Mouse (Mus musculus) adrenal gland, adult 2 months (tissue): ENCODE measurements at regions not wholly inside any gene's neighbourhood (a gene's known extent, or its start where the extent isn't known, plus 50 kb on each side); places are given as distances from the start of the nearest gene placed in this dataset.

ENCODE experiments used
- DNase-seq: peaks from one replicate; pipeline ENCODE4 v3.0.0; 2021

DNA sequence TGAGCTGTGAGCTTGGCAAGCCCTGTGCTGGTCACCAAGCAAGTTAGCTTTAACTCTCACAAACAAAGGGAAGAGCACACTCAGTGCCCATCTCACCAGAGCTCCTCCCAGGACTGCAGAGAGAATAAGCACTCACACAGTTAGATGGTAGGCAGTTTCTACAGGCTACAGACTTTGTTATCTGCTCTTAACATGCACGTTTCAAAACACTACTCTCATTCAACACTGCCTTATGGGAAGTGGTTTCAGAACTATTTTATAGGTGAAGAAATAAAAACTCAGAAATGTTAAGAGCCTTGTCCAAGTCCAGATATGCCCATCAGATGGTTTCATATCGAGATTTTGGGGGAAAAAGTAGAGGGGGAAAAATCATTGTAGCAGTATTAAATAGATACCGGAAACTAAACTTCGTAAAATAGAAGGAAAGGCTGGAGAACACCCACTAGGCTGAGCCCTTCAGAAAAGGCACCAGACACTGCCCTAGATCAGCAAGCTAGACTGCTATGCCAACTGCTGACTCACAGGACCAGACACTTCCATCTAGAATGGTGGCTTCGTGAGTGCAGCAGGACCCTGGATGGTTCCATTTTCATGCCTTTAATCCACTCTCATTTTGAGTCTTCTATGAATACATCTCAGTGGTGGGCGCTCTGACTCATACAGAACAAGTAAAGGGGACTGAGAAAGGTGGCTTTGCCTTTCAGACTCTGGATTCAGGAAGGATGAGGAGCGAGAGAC, 51.3 kb upstream of the Serbp1 start:
- DNase-seq: no peak

GRCm38 (mm10) chr6:67184662-67185061, 53.3 kb upstream of the Serbp1 start:
- no peak for DNase-seq

GRCm38 (mm10) chr6:67183481-67184215, 54.3 kb upstream of the Serbp1 start:
- no peak for DNase-seq

GRCm38 (mm10) chr6:67182453-67182852, 55.5 kb upstream of the Serbp1 start:
- DNase-seq: no peak

DNA sequence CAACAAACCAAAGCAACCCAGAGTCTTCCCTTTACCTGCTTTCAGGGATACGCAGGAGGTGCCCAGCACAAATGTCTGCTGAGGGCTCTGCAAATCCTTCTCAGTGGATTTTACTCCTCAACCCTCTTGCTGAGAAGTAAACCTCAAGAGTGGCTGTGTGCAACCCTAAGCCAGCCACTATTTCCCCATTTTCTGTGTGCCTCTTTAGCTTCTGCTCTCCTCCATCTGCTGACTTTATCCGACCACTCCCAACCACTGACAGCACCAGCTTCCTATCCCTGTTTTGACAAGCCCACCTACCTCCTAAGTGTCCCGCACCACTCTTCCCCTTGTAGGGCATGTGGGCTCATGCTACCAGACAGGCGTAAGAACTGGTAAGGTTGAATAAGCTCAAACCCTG, 56.5 kb upstream of the Serbp1 start:
- DNase-seq: no peak

- DNase-seq: no peak
Observed at GRCm38 (mm10) chr6:67179416-67179815, 58.6 kb upstream of the Serbp1 start.

DNA sequence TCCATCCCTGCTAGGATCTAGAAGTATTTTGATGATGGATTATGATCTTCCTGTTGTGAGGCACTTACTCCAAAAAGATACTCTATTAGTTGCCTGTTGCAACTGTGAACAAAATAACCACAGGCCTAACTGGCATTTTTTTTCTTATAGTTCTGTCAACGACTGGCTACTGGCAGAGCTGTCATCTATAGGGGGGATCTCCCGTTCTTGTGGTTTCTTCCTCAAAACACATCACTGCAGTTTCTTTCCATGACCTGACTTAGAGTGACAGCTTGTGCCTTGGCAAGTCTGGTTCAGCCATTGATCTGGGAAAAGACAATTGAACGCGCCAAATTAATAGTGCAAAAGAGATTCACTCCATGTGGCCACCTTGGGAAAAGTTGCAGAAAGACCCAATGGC, 59.4 kb upstream of the Serbp1 start:
- DNase-seq: no peak

- DNase-seq: no peak
Observed at GRCm38 (mm10) chr6:67178101-67178500, 59.9 kb upstream of the Serbp1 start.

- no peak for DNase-seq
Observed at GRCm38 (mm10) chr6:67170674-67170946, 67.4 kb upstream of the Serbp1 start.

- DNase-seq: peak; percentile 56
Observed at GRCm38 (mm10) chr6:67169873-67170673, 67.9 kb upstream of the Serbp1 start.

DNA sequence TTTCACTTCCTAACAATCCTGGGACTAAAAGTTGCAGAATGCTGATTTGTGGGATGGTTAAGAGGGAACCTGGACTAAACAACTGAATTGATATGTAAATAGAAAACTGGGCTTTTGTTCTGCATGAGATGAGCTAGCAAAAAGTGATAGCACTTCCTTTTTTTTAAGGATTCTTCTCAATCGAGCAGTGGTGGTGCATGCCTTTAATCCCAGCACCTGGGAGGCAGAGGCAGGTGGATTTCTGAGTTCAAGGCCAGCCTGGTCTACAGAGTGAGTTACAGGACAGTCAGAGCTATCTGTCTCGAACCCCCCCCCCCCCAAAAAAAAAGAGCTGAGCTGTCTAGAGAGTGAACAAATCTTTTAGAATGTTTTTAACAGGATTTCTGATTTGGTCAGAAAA, 69.2 kb upstream of the Serbp1 start:
- DNase-seq: no peak

- DNase-seq: peak; percentile 70
Observed at GRCm38 (mm10) chr6:67168031-67168777, 69.8 kb upstream of the Serbp1 start.

- DNase-seq: no peak
Observed at GRCm38 (mm10) chr6:67165091-67165490, 72.9 kb upstream of the Serbp1 start.

DNA sequence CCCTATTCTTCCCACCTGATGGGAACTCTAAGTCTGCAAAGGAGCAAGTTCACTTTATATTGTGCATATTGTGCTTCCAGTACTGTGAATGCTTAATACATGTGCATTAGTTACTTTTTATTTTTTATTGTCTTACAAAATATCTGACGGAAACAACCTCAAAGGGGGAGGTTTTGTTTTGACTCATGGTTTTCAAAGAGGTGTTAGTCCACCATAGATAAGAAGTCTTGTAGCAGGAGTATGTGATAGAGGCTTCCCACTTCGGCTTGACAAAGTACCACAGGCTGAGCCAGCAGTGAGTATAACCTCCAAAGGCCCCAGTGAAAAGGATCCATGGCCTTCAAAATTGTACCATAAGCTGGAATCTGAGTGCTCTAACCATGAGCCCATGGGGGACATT, 74.0 kb upstream of the Serbp1 start:
- no peak for DNase-seq

- no peak for DNase-seq
Observed at GRCm38 (mm10) chr6:67162814-67163213, 75.2 kb upstream of the Serbp1 start.

DNA sequence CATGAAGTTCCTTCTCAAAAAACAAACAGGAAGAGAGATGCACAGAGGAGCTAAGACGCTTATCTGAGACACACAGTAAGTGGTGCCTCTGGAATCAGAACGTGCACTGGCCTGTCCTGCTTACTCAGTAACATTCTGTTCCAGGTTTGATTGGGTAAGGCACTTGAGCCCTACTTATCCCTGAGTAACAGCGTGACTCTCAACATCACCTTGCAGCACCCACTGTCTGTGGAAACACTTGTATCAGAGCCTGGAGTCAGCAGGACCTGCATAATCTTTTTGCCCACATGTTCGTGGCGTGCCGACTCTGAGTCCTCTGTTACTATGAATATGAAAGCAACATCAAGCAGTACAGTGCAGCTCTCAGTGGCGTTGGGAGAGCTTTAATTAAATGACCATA, 76.4 kb upstream of the Serbp1 start:
- no peak for DNase-seq

DNA sequence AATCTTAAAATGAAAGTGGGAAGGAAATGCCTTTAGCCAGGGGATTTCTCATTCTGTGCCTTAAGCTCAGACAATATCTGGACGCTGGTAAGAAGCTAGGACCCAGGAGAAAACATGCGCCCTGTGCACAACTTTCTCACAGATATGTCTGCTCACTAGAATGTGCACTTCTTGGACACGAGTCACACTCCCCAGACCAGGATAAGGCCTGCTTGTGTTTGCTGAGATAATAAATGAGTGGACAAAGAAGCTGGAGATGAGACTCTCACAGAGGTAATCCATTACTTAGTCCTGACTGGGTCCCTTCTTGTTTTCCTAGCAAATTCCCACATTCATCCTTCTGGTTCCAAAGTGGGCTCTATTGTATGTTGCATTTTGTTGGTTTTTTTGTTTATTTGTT, 77.4 kb upstream of the Serbp1 start:
- no peak for DNase-seq

GRCm38 (mm10) chr6:67159726-67160523, 78.1 kb upstream of the Serbp1 start:
- DNase-seq: no peak

DNA sequence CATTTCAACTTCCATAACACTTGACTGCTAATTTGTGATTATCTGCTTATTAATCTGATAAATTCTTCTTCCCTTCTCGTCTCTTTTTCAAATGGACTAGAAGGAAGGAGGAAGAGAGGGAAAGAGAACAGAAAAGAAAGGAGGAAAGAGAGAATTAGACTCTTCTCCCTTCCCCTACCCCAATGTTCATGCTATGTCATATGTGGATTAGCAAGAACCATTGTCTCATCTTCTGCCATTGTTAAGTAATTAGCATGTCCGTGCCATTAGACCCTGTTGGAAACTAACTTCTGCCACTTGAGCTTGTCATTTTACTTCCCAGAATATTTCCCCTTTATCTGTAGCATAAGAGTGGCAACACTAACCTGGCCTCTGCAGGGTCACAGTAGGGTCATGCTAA, 78.8 kb upstream of the Serbp1 start:
- no peak for DNase-seq

DNA sequence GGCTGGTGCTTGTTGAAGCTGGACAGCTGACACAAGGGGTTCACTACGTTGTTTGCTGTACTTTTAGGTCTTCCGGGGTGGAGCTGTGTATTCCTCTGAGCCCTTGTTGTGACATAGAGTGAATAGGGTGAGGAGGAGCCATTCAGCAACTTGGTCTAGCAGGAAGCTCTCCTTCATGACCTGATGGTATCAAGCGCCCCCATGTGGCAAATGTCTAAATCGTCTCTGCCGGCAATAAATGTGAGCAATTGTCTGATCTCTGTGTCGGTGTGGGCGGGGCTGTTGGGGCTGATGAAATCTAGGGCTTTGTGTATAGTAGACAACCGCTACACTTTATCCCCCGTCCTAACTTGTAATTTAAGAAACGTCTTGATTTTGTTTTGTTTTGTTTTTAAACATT, 79.2 kb upstream of the Serbp1 start:
- peak; percentile 91 for DNase-seq

GRCm38 (mm10) chr6:67152845-67153468, 85.0 kb upstream of the Serbp1 start:
- DNase-seq: no peak
